Mouse (Mus musculus) stomach, postnatal 0 days (tissue): ENCODE results near the gene Rpl3l.

ENCODE experiments used
- CTCF ChIP-seq: IDR thresholded peaks from 2 replicates; pipeline ENCODE4 v1.5.1; 2016; ENCODE audit warnings: antibody characterized with exemption, low read depth, mild to moderate bottlenecking, moderate library complexity
- EP300 ChIP-seq: optimal IDR thresholded peaks from 2 replicates; pipeline ENCODE3; 2016; ENCODE audit warnings: antibody characterized with exemption

DNA sequence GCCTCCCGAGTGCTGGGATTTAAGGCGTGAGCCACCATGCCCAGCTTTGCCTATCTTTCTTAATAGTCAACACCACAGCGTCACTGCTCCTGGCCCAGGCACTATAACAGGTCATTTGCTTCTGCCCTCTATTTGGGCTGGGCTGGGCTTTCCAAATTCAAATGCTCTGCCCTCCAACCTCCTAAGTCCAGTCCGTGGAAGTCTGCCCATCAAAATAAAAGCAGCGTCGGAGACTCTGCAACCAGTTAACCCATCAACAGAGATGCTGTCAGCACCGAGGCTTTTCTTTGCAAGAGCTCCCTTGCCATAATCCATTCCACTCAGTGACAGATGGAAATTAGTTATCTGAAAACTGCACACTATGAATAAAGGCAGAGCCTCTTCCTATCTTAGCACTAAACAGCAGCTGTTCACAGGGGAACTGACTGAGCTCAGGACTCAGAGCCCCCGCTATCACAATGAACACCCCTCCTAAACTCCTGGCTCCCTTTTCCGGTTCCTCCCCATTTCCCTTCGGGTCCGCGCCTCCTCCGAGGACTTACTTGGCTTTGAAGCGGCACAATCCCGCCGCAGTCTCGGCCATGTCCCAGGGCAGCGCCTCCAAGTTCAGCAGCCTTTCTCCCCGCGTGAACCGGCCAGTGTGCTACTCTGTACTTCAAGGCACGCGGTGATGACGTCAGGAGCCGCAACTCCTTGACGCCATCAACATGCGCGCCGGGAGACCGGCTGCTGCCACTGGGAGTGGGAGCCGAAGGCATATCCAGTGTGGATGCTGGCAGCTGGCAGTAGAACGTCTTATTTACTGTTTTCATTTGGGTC, 20.4 kb upstream of the Rpl3l start, which contains the start of gene Tbl3:
- no peak for TF ChIP-seq CTCF
- TF ChIP-seq EP300 = no peak
